Mouse (Mus musculus): ENCODE measurements around the gene Akt3. TPM values are rescaled to one million over a fixed set of nuclear protein-coding genes. Genes with fewer than 3 reads are reported as not detected.

The Akt3 gene
- polyA plus RNA-seq, 1 experiment from 2014 or later = 33.7 TPM

- no peaks in the 10 kb centered on the region for H3K27me3 ChIP-seq (ENCODE audit: control insufficient read depth, insufficient read depth, low read length)
- peaks cover 13% of the 10 kb centered on the region; the same call in 1 of the 2 replicates for H3K4me1 ChIP-seq (ENCODE audit: control insufficient read depth, insufficient read depth, low read length)
- peaks cover 22% of the 10 kb centered on the region for H3K36me3 ChIP-seq (ENCODE audit: control insufficient read depth, insufficient read depth, low read length)
- no peak overlapping the region for H3K4me2 ChIP-seq (ENCODE audit: low read length)
- no peaks in the 10 kb centered on the region for H3K9me3 ChIP-seq (ENCODE audit: control insufficient read depth, low read length)
- H3K4me3 ChIP-seq (replicated peaks; ENCODE audit: low read depth, low read length) = no peak overlapping the region
- 71% methylated on average over 1 of the region's 1 CpGs for WGBS
- H3K9ac ChIP-seq (replicated peaks; ENCODE audit: low read length) = no peak overlapping the region
- H3K27ac ChIP-seq (replicated peaks; ENCODE audit: low read depth, low read length) = no peak overlapping the region
- no peak for DNase-seq
- ATAC-seq (ENCODE audit: low FRiP score, low TSS enrichment) = no peak
These were observed 239.3 kb downstream of the Akt3 start for GRCm38 (mm10) chr1:177018750-177019149.

GRCm38 (mm10) chr1:177016729-177017128, 241.3 kb downstream of the Akt3 start:
- no peak for ATAC-seq (ENCODE audit: low FRiP score, low TSS enrichment)
- Histone ChIP-seq H3K9ac (replicated peaks; ENCODE audit: low read length) (no peak overlapping the region), H3K4me2 (ENCODE audit: low read length) (no peak overlapping the region), H3K9me3 (ENCODE audit: control insufficient read depth, low read length) (no peaks in the 10 kb centered on the region), H3K4me1 (ENCODE audit: control insufficient read depth, insufficient read depth, low read length) (peaks cover 17% of the 10 kb centered on the region; the same call in 1 of the 2 replicates), H3K36me3 (ENCODE audit: control insufficient read depth, insufficient read depth, low read length) (peaks cover 4% of the 10 kb centered on the region; the same call in 1 of the 2 replicates), H3K27me3 (ENCODE audit: control insufficient read depth, insufficient read depth, low read length) (no peaks in the 10 kb centered on the region), H3K4me3 (replicated peaks; ENCODE audit: low read depth, low read length) (no peak overlapping the region), H3K27ac (replicated peaks; ENCODE audit: low read depth, low read length) (no peak overlapping the region; the same call in 1 of the 2 replicates)
- no peak for DNase-seq
- 83% methylated on average over 2 of the region's 2 CpGs for WGBS

GRCm38 (mm10) chr1:177015917-177016316, 242.1 kb downstream of the Akt3 start:
- peaks cover 4% of the 10 kb centered on the region; the same call in 1 of the 2 replicates for H3K36me3 ChIP-seq (ENCODE audit: control insufficient read depth, insufficient read depth, low read length)
- H3K4me2 ChIP-seq (ENCODE audit: low read length) = no peak overlapping the region
- no peak for DNase-seq
- peaks cover 25% of the 10 kb centered on the region for H3K4me1 ChIP-seq (ENCODE audit: control insufficient read depth, insufficient read depth, low read length)
- no peak for ATAC-seq (ENCODE audit: low FRiP score, low TSS enrichment)
- WGBS = 28% methylated on average over 3 of the region's 3 CpGs
- no peak overlapping the region for H3K4me3 ChIP-seq (replicated peaks; ENCODE audit: low read depth, low read length)
- no peaks in the 10 kb centered on the region for H3K9me3 ChIP-seq (ENCODE audit: control insufficient read depth, low read length)
- H3K27me3 ChIP-seq (ENCODE audit: control insufficient read depth, insufficient read depth, low read length) = no peaks in the 10 kb centered on the region
- H3K27ac ChIP-seq (replicated peaks; ENCODE audit: low read depth, low read length) = no peak overlapping the region
- no peak overlapping the region for H3K9ac ChIP-seq (replicated peaks; ENCODE audit: low read length)

- WGBS = 48% methylated on average over 6 of the region's 6 CpGs
- H3K4me1 ChIP-seq (ENCODE audit: control insufficient read depth, insufficient read depth, low read length) = peaks cover 34% of the 10 kb centered on the region
- ATAC-seq (ENCODE audit: low FRiP score, low TSS enrichment) (peak; percentile 16; the same call in 1 of the 2 replicates), DNase-seq (no peak)
- no peak overlapping the region for H3K4me3 ChIP-seq (replicated peaks; ENCODE audit: low read depth, low read length)
- peak overlapping the region; percentile 72 for H3K27ac ChIP-seq (replicated peaks; ENCODE audit: low read depth, low read length)
- H3K9ac ChIP-seq (replicated peaks; ENCODE audit: low read length) = no peak overlapping the region
- H3K27me3 ChIP-seq (ENCODE audit: control insufficient read depth, insufficient read depth, low read length) = no peaks in the 10 kb centered on the region
- H3K4me2 ChIP-seq (ENCODE audit: low read length) = no peak overlapping the region
- H3K9me3 ChIP-seq (ENCODE audit: control insufficient read depth, low read length) = no peaks in the 10 kb centered on the region
- H3K36me3 ChIP-seq (ENCODE audit: control insufficient read depth, insufficient read depth, low read length) = peaks cover 4% of the 10 kb centered on the region; the same call in 1 of the 2 replicates
These were observed 243.0 kb downstream of the Akt3 start for GRCm38 (mm10) chr1:177014921-177015439.

- Histone ChIP-seq H3K4me1 (ENCODE audit: control insufficient read depth, insufficient read depth, low read length) (peaks cover 40% of the 10 kb centered on the region), H3K36me3 (ENCODE audit: control insufficient read depth, insufficient read depth, low read length) (peaks cover 4% of the 10 kb centered on the region; the same call in 1 of the 2 replicates), H3K4me2 (ENCODE audit: low read length) (no peak overlapping the region), H3K27me3 (ENCODE audit: control insufficient read depth, insufficient read depth, low read length) (no peaks in the 10 kb centered on the region), H3K9ac (replicated peaks; ENCODE audit: low read length) (no peak overlapping the region), H3K27ac (replicated peaks; ENCODE audit: low read depth, low read length) (peak overlapping the region; percentile 72), H3K4me3 (replicated peaks; ENCODE audit: low read depth, low read length) (no peak overlapping the region), H3K9me3 (ENCODE audit: control insufficient read depth, low read length) (no peaks in the 10 kb centered on the region)
- 20% methylated on average over 2 of the region's 2 CpGs for WGBS
- DNase-seq = no peak
- peak; percentile 14; the same call in 1 of the 2 replicates for ATAC-seq (ENCODE audit: low FRiP score, low TSS enrichment)
These were observed 243.7 kb downstream of the Akt3 start for GRCm38 (mm10) chr1:177014346-177014745.

GRCm38 (mm10) chr1:177013776-177014175, 244.2 kb downstream of the Akt3 start:
- WGBS = 83% methylated on average over 3 of the region's 3 CpGs
- Histone ChIP-seq H3K4me1 (ENCODE audit: control insufficient read depth, insufficient read depth, low read length) (peaks cover 40% of the 10 kb centered on the region), H3K36me3 (ENCODE audit: control insufficient read depth, insufficient read depth, low read length) (peaks cover 4% of the 10 kb centered on the region; the same call in 1 of the 2 replicates), H3K27me3 (ENCODE audit: control insufficient read depth, insufficient read depth, low read length) (no peaks in the 10 kb centered on the region), H3K9ac (replicated peaks; ENCODE audit: low read length) (no peak overlapping the region), H3K4me3 (replicated peaks; ENCODE audit: low read depth, low read length) (no peak overlapping the region), H3K9me3 (ENCODE audit: control insufficient read depth, low read length) (no peaks in the 10 kb centered on the region), H3K4me2 (ENCODE audit: low read length) (no peak overlapping the region), H3K27ac (replicated peaks; ENCODE audit: low read depth, low read length) (peak overlapping the region; percentile 72; the same call in 1 of the 2 replicates)
- ATAC-seq (ENCODE audit: low FRiP score, low TSS enrichment) (no peak), DNase-seq (no peak)

- Histone ChIP-seq H3K27me3 (ENCODE audit: control insufficient read depth, insufficient read depth, low read length) (no peaks in the 10 kb centered on the region), H3K9ac (replicated peaks; ENCODE audit: low read length) (no peak overlapping the region), H3K36me3 (ENCODE audit: control insufficient read depth, insufficient read depth, low read length) (peaks cover 4% of the 10 kb centered on the region; the same call in 1 of the 2 replicates), H3K4me1 (ENCODE audit: control insufficient read depth, insufficient read depth, low read length) (peaks cover 40% of the 10 kb centered on the region), H3K27ac (replicated peaks; ENCODE audit: low read depth, low read length) (no peak overlapping the region), H3K9me3 (ENCODE audit: control insufficient read depth, low read length) (no peaks in the 10 kb centered on the region), H3K4me3 (replicated peaks; ENCODE audit: low read depth, low read length) (no peak overlapping the region), H3K4me2 (ENCODE audit: low read length) (no peak overlapping the region)
- DNase-seq (no peak), ATAC-seq (ENCODE audit: low FRiP score, low TSS enrichment) (no peak)
- 79% methylated on average over 1 of the region's 1 CpGs for WGBS
These were observed 244.7 kb downstream of the Akt3 start for GRCm38 (mm10) chr1:177013313-177013712.

- Histone ChIP-seq H3K36me3 (ENCODE audit: control insufficient read depth, insufficient read depth, low read length) (no peaks in the 10 kb centered on the region), H3K4me1 (ENCODE audit: control insufficient read depth, insufficient read depth, low read length) (peaks cover 40% of the 10 kb centered on the region), H3K27me3 (ENCODE audit: control insufficient read depth, insufficient read depth, low read length) (no peaks in the 10 kb centered on the region), H3K4me3 (replicated peaks; ENCODE audit: low read depth, low read length) (no peak overlapping the region), H3K4me2 (ENCODE audit: low read length) (no peak overlapping the region), H3K27ac (replicated peaks; ENCODE audit: low read depth, low read length) (no peak overlapping the region), H3K9ac (replicated peaks; ENCODE audit: low read length) (no peak overlapping the region), H3K9me3 (ENCODE audit: control insufficient read depth, low read length) (no peaks in the 10 kb centered on the region)
- ATAC-seq (ENCODE audit: low FRiP score, low TSS enrichment) = no peak
- 59% methylated on average over 3 of the region's 3 CpGs for WGBS
- DNase-seq = no peak
These were observed 245.2 kb downstream of the Akt3 start for GRCm38 (mm10) chr1:177012774-177013173.

GRCm38 (mm10) chr1:177011688-177012087, 246.3 kb downstream of the Akt3 start:
- Histone ChIP-seq H3K4me1 (ENCODE audit: control insufficient read depth, insufficient read depth, low read length) (peaks cover 39% of the 10 kb centered on the region), H3K4me2 (ENCODE audit: low read length) (no peak overlapping the region), H3K9me3 (ENCODE audit: control insufficient read depth, low read length) (no peaks in the 10 kb centered on the region), H3K36me3 (ENCODE audit: control insufficient read depth, insufficient read depth, low read length) (no peaks in the 10 kb centered on the region), H3K27me3 (ENCODE audit: control insufficient read depth, insufficient read depth, low read length) (no peaks in the 10 kb centered on the region), H3K4me3 (replicated peaks; ENCODE audit: low read depth, low read length) (no peak overlapping the region), H3K27ac (replicated peaks; ENCODE audit: low read depth, low read length) (peak overlapping the region; percentile 71), H3K9ac (replicated peaks; ENCODE audit: low read length) (no peak overlapping the region)
- WGBS = 82% methylated on average over 13 of the region's 13 CpGs
- ATAC-seq (ENCODE audit: low FRiP score, low TSS enrichment) (no peak), DNase-seq (no peak)
